Mouse (Mus musculus) CH12.LX (cell line): Measurements from ENCODE around the gene Plbd2. TPM values are rescaled to one million over a fixed set of nuclear protein-coding genes. Genes with fewer than 3 reads are reported as not detected.
A peak's percentile ranks its signal among the peaks of the same experiment; 100 is the strongest.

Source experiments
- DNase-seq: peaks from one replicate; pipeline ENCODE4 v3.0.0-alpha.2; 2013; ENCODE audit errors: extremely low read depth
- H3K27ac ChIP-seq: 2 replicates; pipeline ENCODE4 v1.5.1; 2012; ENCODE audit warnings: low read depth, mild to moderate bottlenecking, control low read depth, moderate library complexity; ENCODE audit not compliant: insufficient read depth
- H3K27me3 ChIP-seq: replicated peaks from 2 replicates; pipeline ENCODE3; 2012; ENCODE audit warnings: inconsistent platforms
- H3K36me3 ChIP-seq, 2 experiments: replicated peaks in 1 of 2; 2 replicates each; pipeline versions ENCODE3 to v1.6.1; 2012; ENCODE audit warnings: inconsistent platforms in 1 of 2, low read length in 1 of 2, mild to moderate bottlenecking in 1 of 2, mixed read lengths in 1 of 2, moderate library complexity in 1 of 2; ENCODE audit not compliant: control insufficient read depth in 1 of 2, insufficient read depth in 1 of 2
- H3K4me1 ChIP-seq, 2 experiments: 2 replicates each; pipeline ENCODE4 v1.6.1; 2012; ENCODE audit warnings: inconsistent platforms in 1 of 2, moderate library complexity in 1 of 2; ENCODE audit not compliant: insufficient read depth in 2 of 2, control insufficient read depth in 1 of 2
- H3K4me2 ChIP-seq: 2 replicates; pipeline ENCODE4 v1.6.1; 2012; ENCODE audit warnings: low read depth, mild to moderate bottlenecking, control low read depth; ENCODE audit not compliant: poor library complexity, insufficient read depth, severe bottlenecking
- H3K4me3 ChIP-seq, 3 experiments: fragments of 150-350 bp in 1 of 3; sonication (generic) in 1 of 3; replicated peaks in 1 of 3; 2 replicates each; pipeline versions ENCODE3 to v1.5.1; 2011 to 2012; ENCODE audit warnings: low read depth in 2 of 3, low read length in 2 of 3, mild to moderate bottlenecking in 2 of 3, moderate library complexity in 2 of 3, control low read depth in 1 of 3, improper control_type of control experiment in 1 of 3, inconsistent platforms in 1 of 3, mixed read lengths in 1 of 3; ENCODE audit not compliant: poor library complexity in 1 of 3
- H3K79me2 ChIP-seq: replicated peaks from 2 replicates; pipeline ENCODE4 v1.6.1; 2012; ENCODE audit warnings: mild to moderate bottlenecking, moderate library complexity; ENCODE audit not compliant: control insufficient read depth, poor library complexity, insufficient read depth, severe bottlenecking; ENCODE audit errors: extremely low read depth
- H3K9ac ChIP-seq: 2 replicates; pipeline ENCODE4 v1.6.1; 2012; ENCODE audit warnings: low read depth, mild to moderate bottlenecking, control low read depth, moderate library complexity; ENCODE audit not compliant: insufficient read depth
- H3K9me3 ChIP-seq: replicated peaks from 2 replicates; pipeline ENCODE3; 2012; ENCODE audit warnings: low read length, inconsistent platforms, mixed read lengths
- CHD2 ChIP-seq: IDR thresholded peaks from 2 replicates; pipeline ENCODE4 v1.6.1; 2011; ENCODE audit warnings: low read length, improper control_type of control experiment
- CTCF ChIP-seq, 2 experiments: IDR thresholded peaks in 1 of 2; conservative IDR thresholded peaks in 1 of 2; 2 replicates each; pipeline ENCODE4 v1.5.1; 2011 to 2012; ENCODE audit warnings: low read depth in 2 of 2, low read length in 2 of 2, improper control_type of control experiment in 1 of 2, inconsistent platforms in 1 of 2, mild to moderate bottlenecking in 1 of 2, moderate library complexity in 1 of 2
- MAFK ChIP-seq: IDR thresholded peaks from 2 replicates; pipeline ENCODE4 v1.6.1; 2011; ENCODE audit warnings: low read length, improper control_type of control experiment; ENCODE audit not compliant: insufficient replicate concordance
- MAX ChIP-seq: IDR thresholded peaks from 2 replicates; pipeline ENCODE4 v1.6.1; 2011; ENCODE audit warnings: low read length, improper control_type of control experiment
- MEF2A ChIP-seq: IDR thresholded peaks from 2 replicates; pipeline ENCODE4 v1.6.1; 2014; ENCODE audit warnings: low read depth, mild to moderate bottlenecking, inconsistent platforms, low read length, improper control_type of control experiment, borderline replicate concordance
- NELFE ChIP-seq: IDR thresholded peaks from 2 replicates; pipeline ENCODE4 v1.6.1; 2011; ENCODE audit warnings: low read depth, low read length, improper control_type of control experiment
- NRF1 ChIP-seq: IDR thresholded peaks from 2 replicates; pipeline ENCODE4 v1.6.1; 2014; ENCODE audit warnings: low read depth, mild to moderate bottlenecking, inconsistent platforms, low read length, improper control_type of control experiment, moderate library complexity
- RAD21 ChIP-seq: IDR thresholded peaks from 2 replicates; pipeline ENCODE4 v1.6.1; 2011; ENCODE audit warnings: low read depth, mild to moderate bottlenecking, low read length, improper control_type of control experiment, moderate library complexity
- ZMIZ1 ChIP-seq: IDR thresholded peaks from 2 replicates; pipeline ENCODE4 v1.6.1; 2012; ENCODE audit warnings: low read depth, mild to moderate bottlenecking, inconsistent platforms, low read length, improper control_type of control experiment
- dilution Hi-C: fragments of 300-500 bp; cut with MboI; formaldehyde crosslinking; loops from 2 replicates; pipeline ENCODE4 v1.14.3; 2020; ENCODE audit warnings: low sequenced_read_pairs; ENCODE audit not compliant: extremely low pct_unique_long_range_greater_than_20kb, extremely low pct_ligation_motif_present
- in situ Hi-C: fragments of 300-500 bp; cut with MboI; formaldehyde crosslinking; loops from 3 replicates; pipeline ENCODE4 v1.14.3; 2019; ENCODE audit warnings: low sequenced_read_pairs, low pct_ligation_motif_present, low pct_unique_long_range_greater_than_20kb, mixed read lengths
- polyA plus RNA-seq: library from polyadenylated mRNA; unstranded; fragments of >175 nt; gene quantifications from 2 replicates; pipeline ENCODE4 v1.2.1, GENCODE M21; 2012; ENCODE audit warnings: low read depth; ENCODE audit not compliant: insufficient read length
- total RNA-seq, 2 experiments: library from RNA; depleted of rRNA; stranded (reverse); fragments of 300-350 nt in 1 of 2; fragments of >200 nt in 1 of 2; gene quantifications; 2 replicates each; pipeline ENCODE4 v1.2.3; 2012 to 2014

The Plbd2 gene
- total and polyA plus RNA-seq, 3 experiments, result 9.0 to 28.8 (median 21.3) TPM

- Histone ChIP-seq H3K27me3 (no peaks in the 10 kb centered on the region), H3K27ac (no peak overlapping the region), H3K9ac (no peak overlapping the region), H3K79me2 (no peaks in the 10 kb centered on the region), H3K9me3 (no peaks in the 10 kb centered on the region), H3K4me1 (peaks cover 0 to 9% of the 10 kb centered on the region in 2 experiments; a peak in 2 of 4 replicates), H3K36me3 (peaks cover 0 to 35% of the 10 kb centered on the region in 2 experiments), H3K4me2 (no peak overlapping the region)
- in situ Hi-C loops, result no loop called here
- DNase-seq, result no peak
- dilution Hi-C loops, result no loop called here
- TF ChIP-seq CTCF (conservative IDR thresholded peaks at IDR 0.05 in 1 of 2, IDR thresholded peaks at IDR 0.05 in 1 of 2; ENCODE audit: low read depth in 2 of 2, low read length in 2 of 2) (no peak), NRF1 (peak; percentile 58; the same call in 1 of the 2 replicates), MEF2A (no peak)
- TF ChIP-seq, all 38 proteins: peak for 1
- H3K4me3 ChIP-seq, result no peak overlapping the region
These were observed 44.9 kb upstream of the Plbd2 start for GRCm38 (mm10) chr5:120548236-120548850.

GRCm38 (mm10) chr5:120536632-120537031 lies 33.2 kb upstream of the Plbd2 start:
- Histone ChIP-seq H3K9me3 (no peaks in the 10 kb centered on the region), H3K9ac (no peak overlapping the region), H3K27me3 (no peaks in the 10 kb centered on the region), H3K4me1 (peaks cover 3 to 13% of the 10 kb centered on the region in 2 experiments; a peak in 3 of 4 replicates), H3K36me3 (peaks cover 0 to 75% of the 10 kb centered on the region in 2 experiments), H3K4me3 (no peak overlapping the region), H3K27ac (no peak overlapping the region), H3K4me2 (no peak overlapping the region), H3K79me2 (no peaks in the 10 kb centered on the region)
- in situ Hi-C loops, result no loop called here
- no peak for DNase-seq
- dilution Hi-C loops, result no loop called here
- no peak for TF ChIP-seq RAD21
- TF ChIP-seq ZMIZ1, result no peak
- no peak for TF ChIP-seq MAX
- TF ChIP-seq CHD2, result no peak

GRCm38 (mm10) chr5:120536046-120536445 lies 32.6 kb upstream of the Plbd2 start:
- DNase-seq, result no peak
- Histone ChIP-seq H3K4me3 (no peak overlapping the region), H3K9ac (no peak overlapping the region), H3K36me3 (peaks cover 0 to 76% of the 10 kb centered on the region in 2 experiments), H3K4me2 (no peak overlapping the region), H3K79me2 (no peaks in the 10 kb centered on the region), H3K27me3 (no peaks in the 10 kb centered on the region), H3K4me1 (peaks cover 3 to 13% of the 10 kb centered on the region in 2 experiments; a peak in 3 of 4 replicates), H3K27ac (no peak overlapping the region), H3K9me3 (no peaks in the 10 kb centered on the region)
- TF ChIP-seq MAFK, result no peak
- no peak for TF ChIP-seq NELFE
- dilution Hi-C loops (no loop called here), in situ Hi-C loops (no loop called here)
